Mouse (Mus musculus): ENCODE results near the gene Ptprm. TPM values are rescaled to one million over a fixed set of nuclear protein-coding genes. Genes with fewer than 3 reads are reported as not detected.
A peak's percentile ranks its signal among the peaks of the same experiment; 100 is the strongest.

Gene Ptprm
- polyA plus RNA-seq, 1 experiment from 2014 or later: 19.9 TPM

DNA sequence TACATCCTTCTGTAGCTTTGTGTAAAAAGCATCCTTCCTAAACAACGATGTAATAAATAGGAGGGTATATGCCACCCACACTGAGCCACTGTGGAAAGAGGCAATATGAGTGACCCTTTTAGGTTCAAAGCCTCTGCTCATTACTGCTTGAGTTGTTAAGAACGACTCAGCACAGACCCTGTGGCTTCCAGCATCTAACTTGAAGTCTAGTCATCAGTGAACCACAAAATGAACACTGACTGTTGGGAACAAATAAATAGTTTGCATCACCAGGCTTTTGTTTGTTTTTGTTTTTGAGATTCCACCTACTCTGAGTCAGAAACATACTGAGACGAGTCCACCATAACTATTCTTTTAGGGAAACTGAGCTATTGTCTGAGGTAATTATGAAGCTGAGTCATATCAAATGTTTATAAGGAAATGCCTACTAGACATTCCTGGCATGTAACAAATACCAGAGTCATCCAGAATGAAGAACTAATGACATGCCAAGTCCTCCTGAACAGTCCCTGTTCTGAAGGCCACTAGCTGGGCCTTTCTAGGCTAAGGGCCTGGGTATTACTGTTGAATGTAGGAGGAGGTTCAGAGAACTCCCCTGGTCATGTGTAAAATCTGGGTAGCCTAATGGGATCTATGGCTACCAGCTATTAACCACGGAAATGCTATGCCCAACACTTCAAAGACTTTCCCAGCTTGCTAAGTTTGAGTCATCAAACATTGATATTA, 603.6 kb downstream of the Ptprm start:
- no peaks in the 10 kb centered on the region for H3K9me3 ChIP-seq (ENCODE audit: control insufficient read depth, low read length)
- no peaks in the 10 kb centered on the region; the same call in 1 of the 2 replicates for H3K4me1 ChIP-seq (ENCODE audit: control insufficient read depth, insufficient read depth, low read depth, low read length)
- no peaks in the 10 kb centered on the region for H3K27me3 ChIP-seq (replicated peaks; ENCODE audit: control insufficient read depth, insufficient read depth, low read length)
- no peak overlapping the region for H3K4me2 ChIP-seq (ENCODE audit: low read length)
- no peak overlapping the region for H3K9ac ChIP-seq (ENCODE audit: low read depth, low read length)
- H3K36me3 ChIP-seq (ENCODE audit: control insufficient read depth, insufficient read depth, low read length): no peaks in the 10 kb centered on the region
- ATAC-seq: no peak
- WGBS: 85% methylated on average over 4 of the region's 4 CpGs
- H3K27ac ChIP-seq (ENCODE audit: low read depth, low read length): no peak overlapping the region
- H3K4me3 ChIP-seq (ENCODE audit: low read length): no peak overlapping the region

DNA sequence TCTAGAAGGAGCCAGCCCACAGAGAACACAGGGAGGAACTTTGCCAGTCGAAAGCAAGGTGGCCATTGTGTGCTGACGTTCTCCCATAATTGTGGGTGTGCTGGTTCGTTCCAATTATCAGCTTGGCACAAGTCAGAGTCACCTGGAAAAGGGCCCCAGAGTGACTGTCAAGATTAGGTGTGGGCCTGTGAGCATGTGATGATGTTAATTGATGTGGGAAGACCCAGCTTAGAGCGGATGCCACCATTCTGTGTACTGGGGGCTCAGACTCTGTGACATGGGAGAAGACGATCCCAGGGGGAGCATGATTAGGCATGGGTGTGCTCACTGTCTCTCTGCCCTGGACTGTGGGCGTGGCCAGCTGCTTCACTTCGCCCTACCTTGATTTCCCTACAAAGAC, 604.3 kb downstream of the Ptprm start:
- no peak overlapping the region for H3K9ac ChIP-seq (ENCODE audit: low read depth, low read length)
- H3K4me1 ChIP-seq (ENCODE audit: control insufficient read depth, insufficient read depth, low read depth, low read length): no peaks in the 10 kb centered on the region; the same call in 1 of the 2 replicates
- no peaks in the 10 kb centered on the region for H3K36me3 ChIP-seq (ENCODE audit: control insufficient read depth, insufficient read depth, low read length)
- H3K27ac ChIP-seq (ENCODE audit: low read depth, low read length): no peak overlapping the region
- ATAC-seq: no peak
- no peak overlapping the region for H3K4me3 ChIP-seq (ENCODE audit: low read length)
- 89% methylated on average over 7 of the region's 7 CpGs for WGBS
- no peaks in the 10 kb centered on the region for H3K27me3 ChIP-seq (replicated peaks; ENCODE audit: control insufficient read depth, insufficient read depth, low read length)
- H3K9me3 ChIP-seq (ENCODE audit: control insufficient read depth, low read length): no peaks in the 10 kb centered on the region
- H3K4me2 ChIP-seq (ENCODE audit: low read length): no peak overlapping the region

DNA sequence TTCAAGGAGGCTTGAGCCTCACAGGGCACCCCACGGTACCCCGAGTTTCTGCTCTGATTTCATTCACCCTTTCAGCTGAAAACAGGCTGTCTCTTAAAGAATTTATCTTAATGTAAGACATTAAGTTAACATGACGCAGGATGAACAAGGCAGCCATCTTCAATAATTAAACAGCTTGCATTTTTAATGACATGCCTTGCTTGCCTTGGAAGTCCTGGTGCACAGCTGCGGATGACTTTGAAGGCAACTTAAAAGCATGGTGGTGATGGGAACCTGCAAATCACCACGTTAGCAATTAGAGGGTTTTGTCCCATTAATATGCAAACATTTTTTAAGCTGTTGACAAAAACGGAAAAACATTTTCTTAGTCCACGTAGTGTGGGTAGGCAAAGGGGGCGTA, 607.8 kb downstream of the Ptprm start:
- no peak for ATAC-seq
- H3K36me3 ChIP-seq (ENCODE audit: control insufficient read depth, insufficient read depth, low read length): no peaks in the 10 kb centered on the region
- no peaks in the 10 kb centered on the region for H3K4me1 ChIP-seq (ENCODE audit: control insufficient read depth, insufficient read depth, low read depth, low read length)
- WGBS: 77% methylated on average over 8 of the region's 8 CpGs
- H3K4me3 ChIP-seq (ENCODE audit: low read length): no peak overlapping the region
- no peak overlapping the region for H3K27ac ChIP-seq (ENCODE audit: low read depth, low read length)
- H3K4me2 ChIP-seq (ENCODE audit: low read length): no peak overlapping the region
- H3K9me3 ChIP-seq (ENCODE audit: control insufficient read depth, low read length): no peaks in the 10 kb centered on the region
- no peak overlapping the region for H3K9ac ChIP-seq (ENCODE audit: low read depth, low read length)
- H3K27me3 ChIP-seq (replicated peaks; ENCODE audit: control insufficient read depth, insufficient read depth, low read length): no peaks in the 10 kb centered on the region

DNA sequence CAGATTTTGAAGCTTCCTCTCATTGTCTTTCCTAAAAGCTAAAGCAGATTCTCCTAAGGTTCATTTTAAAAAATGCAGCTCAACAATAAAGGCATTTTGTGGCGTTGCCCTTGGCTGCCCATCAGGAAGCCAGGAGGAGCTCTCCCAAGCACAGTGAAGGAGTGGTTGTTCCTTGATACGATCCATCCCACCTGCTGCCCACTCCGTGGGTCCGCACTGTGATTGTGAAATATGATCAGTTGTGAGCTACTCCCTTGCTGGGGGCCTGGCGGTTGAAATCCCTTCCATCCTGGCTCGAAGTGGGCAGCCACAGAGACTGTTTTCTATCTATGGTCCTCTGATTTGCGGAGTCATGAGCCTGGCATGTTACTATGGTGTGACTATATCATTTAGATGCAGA, 610.9 kb downstream of the Ptprm start:
- Histone ChIP-seq H3K4me3 (ENCODE audit: low read length) (no peak overlapping the region), H3K27me3 (replicated peaks; ENCODE audit: control insufficient read depth, insufficient read depth, low read length) (no peaks in the 10 kb centered on the region), H3K27ac (ENCODE audit: low read depth, low read length) (no peak overlapping the region), H3K9ac (ENCODE audit: low read depth, low read length) (no peak overlapping the region), H3K4me1 (ENCODE audit: control insufficient read depth, insufficient read depth, low read depth, low read length) (no peaks in the 10 kb centered on the region), H3K36me3 (ENCODE audit: control insufficient read depth, insufficient read depth, low read length) (no peaks in the 10 kb centered on the region), H3K9me3 (ENCODE audit: control insufficient read depth, low read length) (no peaks in the 10 kb centered on the region), H3K4me2 (ENCODE audit: low read length) (no peak overlapping the region)
- no peak for ATAC-seq
- WGBS: 64% methylated on average over 7 of the region's 7 CpGs

DNA sequence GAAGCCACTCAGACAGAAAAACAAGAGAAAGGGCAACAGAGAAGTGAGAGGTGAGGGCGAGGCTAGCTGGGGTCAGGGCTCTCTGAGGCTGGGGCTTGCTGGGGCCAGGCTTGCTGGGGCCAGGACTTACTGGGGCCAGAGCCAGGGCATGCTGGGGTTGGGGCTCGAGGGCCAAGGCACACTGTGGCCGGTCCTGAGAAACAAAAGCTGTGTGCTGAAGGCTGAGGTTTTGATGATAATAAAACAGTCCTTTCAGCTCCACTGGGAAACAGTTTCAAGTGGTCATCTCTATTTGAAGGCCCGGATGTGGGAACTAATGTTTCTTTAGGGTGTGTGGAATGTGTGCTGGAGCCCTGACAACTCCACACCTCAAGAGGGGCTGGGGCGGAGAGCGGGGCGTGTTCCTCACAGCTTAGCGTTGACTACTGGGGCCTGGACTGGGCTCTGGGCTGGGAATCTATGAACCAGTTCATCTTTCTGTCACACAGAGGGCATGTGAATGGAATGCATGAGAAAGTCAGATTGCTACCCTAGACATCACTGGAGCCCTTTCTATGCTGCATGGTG, 615.4 kb downstream of the Ptprm start:
- H3K27ac ChIP-seq (ENCODE audit: low read depth, low read length): no peak overlapping the region
- H3K4me3 ChIP-seq (ENCODE audit: low read length): no peak overlapping the region
- WGBS: 70% methylated on average over 8 of the region's 8 CpGs
- H3K27me3 ChIP-seq (replicated peaks; ENCODE audit: control insufficient read depth, insufficient read depth, low read length): no peaks in the 10 kb centered on the region
- no peaks in the 10 kb centered on the region for H3K36me3 ChIP-seq (ENCODE audit: control insufficient read depth, insufficient read depth, low read length)
- H3K4me2 ChIP-seq (ENCODE audit: low read length): no peak overlapping the region
- no peaks in the 10 kb centered on the region for H3K9me3 ChIP-seq (ENCODE audit: control insufficient read depth, low read length)
- H3K4me1 ChIP-seq (ENCODE audit: control insufficient read depth, insufficient read depth, low read depth, low read length): 0 out of 2 replicates have a peak, but pooled peaks cover 2% of the 10 kb centered on the region
- no peak overlapping the region for H3K9ac ChIP-seq (ENCODE audit: low read depth, low read length)
- ATAC-seq: no peak

DNA sequence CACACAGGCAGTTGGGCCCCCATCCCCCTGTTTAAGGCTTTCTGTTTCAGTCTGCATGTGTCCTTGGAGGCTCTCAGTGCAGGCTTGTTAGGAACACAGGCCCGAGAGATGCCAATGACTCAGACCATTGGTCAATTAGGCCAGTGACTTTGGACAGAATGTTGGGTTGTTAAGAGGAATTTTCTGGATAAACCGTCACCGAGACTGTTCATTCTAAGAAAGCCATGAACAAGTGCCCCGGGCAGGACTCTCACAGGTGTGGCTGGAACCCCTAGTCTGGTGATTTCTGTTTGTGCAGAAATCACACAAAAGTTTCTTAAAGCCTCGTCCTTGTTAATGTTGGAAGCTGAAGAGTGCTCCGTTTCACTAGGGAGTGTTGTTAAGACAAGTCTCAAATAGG, 615.9 kb downstream of the Ptprm start:
- Histone ChIP-seq H3K27me3 (replicated peaks; ENCODE audit: control insufficient read depth, insufficient read depth, low read length) (no peaks in the 10 kb centered on the region), H3K4me2 (ENCODE audit: low read length) (no peak overlapping the region), H3K27ac (ENCODE audit: low read depth, low read length) (no peak overlapping the region), H3K9ac (ENCODE audit: low read depth, low read length) (no peak overlapping the region), H3K4me1 (ENCODE audit: control insufficient read depth, insufficient read depth, low read depth, low read length) (0 out of 2 replicates have a peak, but pooled peaks cover 2% of the 10 kb centered on the region), H3K9me3 (ENCODE audit: control insufficient read depth, low read length) (no peaks in the 10 kb centered on the region), H3K4me3 (ENCODE audit: low read length) (no peak overlapping the region), H3K36me3 (ENCODE audit: control insufficient read depth, insufficient read depth, low read length) (no peaks in the 10 kb centered on the region)
- ATAC-seq: no peak
- 77% methylated on average over 6 of the region's 6 CpGs for WGBS

DNA sequence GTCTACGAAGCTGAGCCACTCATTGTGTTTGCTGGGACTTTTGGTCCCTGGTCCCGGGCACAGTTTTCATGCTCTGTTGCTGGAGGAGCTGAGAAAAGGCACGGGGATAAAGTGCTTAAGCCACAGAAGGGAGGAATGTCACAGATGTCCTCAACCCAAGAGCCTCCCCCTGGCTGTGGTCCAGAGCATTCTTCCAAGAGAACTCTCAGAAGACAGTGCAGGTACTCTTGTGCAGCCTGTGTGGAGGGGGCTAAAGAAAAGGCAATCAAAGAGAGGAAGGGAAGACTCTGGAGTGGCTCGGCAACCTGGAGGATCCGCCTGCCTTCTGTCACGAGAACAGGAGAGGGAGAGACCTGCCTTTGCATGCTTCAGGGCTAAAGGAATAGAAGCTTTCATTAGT, 617.8 kb downstream of the Ptprm start:
- Histone ChIP-seq H3K4me2 (ENCODE audit: low read length) (no peak overlapping the region), H3K4me1 (ENCODE audit: control insufficient read depth, insufficient read depth, low read depth, low read length) (0 out of 2 replicates have a peak, but pooled peaks cover 2% of the 10 kb centered on the region), H3K36me3 (ENCODE audit: control insufficient read depth, insufficient read depth, low read length) (no peaks in the 10 kb centered on the region), H3K27me3 (replicated peaks; ENCODE audit: control insufficient read depth, insufficient read depth, low read length) (no peaks in the 10 kb centered on the region), H3K9me3 (ENCODE audit: control insufficient read depth, low read length) (no peaks in the 10 kb centered on the region), H3K27ac (ENCODE audit: low read depth, low read length) (no peak overlapping the region), H3K9ac (ENCODE audit: low read depth, low read length) (no peak overlapping the region), H3K4me3 (ENCODE audit: low read length) (no peak overlapping the region)
- peak; percentile 45; the same call in 1 of the 2 replicates for ATAC-seq
- WGBS: 48% methylated on average over 6 of the region's 6 CpGs

DNA sequence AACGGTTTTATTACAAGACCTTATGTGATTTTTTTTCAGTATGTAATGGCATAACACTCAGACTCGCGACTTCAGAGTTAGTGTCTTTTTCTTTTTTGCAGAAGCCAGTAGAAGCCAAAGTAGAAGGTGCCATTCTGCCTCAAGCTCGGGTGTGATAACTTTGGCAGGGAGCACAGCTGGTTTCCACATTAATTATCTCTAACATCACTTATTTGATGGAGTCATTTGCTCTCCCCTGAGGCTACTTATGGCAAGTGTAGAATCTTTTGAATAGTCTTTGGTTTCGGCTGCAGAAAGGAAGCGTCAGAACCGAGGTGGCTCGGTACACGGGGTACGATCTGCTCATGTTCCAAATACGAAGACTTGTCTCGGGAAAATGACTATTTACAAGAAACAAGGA, 620.7 kb downstream of the Ptprm start:
- Histone ChIP-seq H3K4me3 (ENCODE audit: low read length) (no peak overlapping the region), H3K27me3 (replicated peaks; ENCODE audit: control insufficient read depth, insufficient read depth, low read length) (no peaks in the 10 kb centered on the region), H3K9ac (ENCODE audit: low read depth, low read length) (no peak overlapping the region), H3K9me3 (ENCODE audit: control insufficient read depth, low read length) (no peaks in the 10 kb centered on the region), H3K27ac (ENCODE audit: low read depth, low read length) (no peak overlapping the region), H3K4me2 (ENCODE audit: low read length) (no peak overlapping the region), H3K4me1 (ENCODE audit: control insufficient read depth, insufficient read depth, low read depth, low read length) (0 out of 2 replicates have a peak, but pooled peaks cover 2% of the 10 kb centered on the region), H3K36me3 (ENCODE audit: control insufficient read depth, insufficient read depth, low read length) (no peaks in the 10 kb centered on the region)
- 53% methylated on average over 12 of the region's 12 CpGs for WGBS
- no peak for ATAC-seq

DNA sequence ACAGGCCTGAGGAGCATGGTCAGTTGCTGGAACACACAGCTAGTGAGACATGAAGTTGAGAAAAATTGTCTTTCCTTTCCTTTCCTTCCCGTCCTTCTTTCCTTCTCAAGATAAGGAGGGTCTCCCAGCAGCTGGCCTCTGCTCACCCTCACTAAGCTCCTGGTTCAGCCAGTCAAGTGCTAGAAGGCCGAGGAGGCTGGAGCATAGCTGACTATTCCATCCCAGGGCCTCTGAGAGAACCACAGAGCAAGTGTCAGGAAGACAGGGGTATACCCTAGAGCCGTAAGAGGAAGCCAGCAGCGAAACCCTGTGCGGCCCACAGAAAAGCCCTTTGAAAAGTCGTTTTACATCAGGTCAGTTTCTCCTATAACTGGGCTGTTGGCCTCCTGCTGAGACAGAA, 624.3 kb downstream of the Ptprm start:
- H3K4me2 ChIP-seq (ENCODE audit: low read length): no peak overlapping the region
- no peak overlapping the region for H3K9ac ChIP-seq (ENCODE audit: low read depth, low read length)
- no peaks in the 10 kb centered on the region for H3K9me3 ChIP-seq (ENCODE audit: control insufficient read depth, low read length)
- no peaks in the 10 kb centered on the region for H3K36me3 ChIP-seq (ENCODE audit: control insufficient read depth, insufficient read depth, low read length)
- H3K27me3 ChIP-seq (replicated peaks; ENCODE audit: control insufficient read depth, insufficient read depth, low read length): no peaks in the 10 kb centered on the region
- no peak overlapping the region for H3K27ac ChIP-seq (ENCODE audit: low read depth, low read length)
- WGBS: 51% methylated on average over 6 of the region's 6 CpGs
- no peaks in the 10 kb centered on the region for H3K4me1 ChIP-seq (ENCODE audit: control insufficient read depth, insufficient read depth, low read depth, low read length)
- ATAC-seq: no peak
- H3K4me3 ChIP-seq (ENCODE audit: low read length): no peak overlapping the region

All from hindbrain, embryonic 16.5 days (tissue).